In genomic region chr16:87128230-87128629, GRCm38 (mm10) we compare ENCODE assay signal across 9 mouse cellular contexts.
DNase-seq lines count a peak whose midpoint lies in the region; ATAC-seq and TF ChIP-seq lines count a peak whose summit lies in the region.
"Had no signal": no experiment of that assay in that cellular context is flagged by ENCODE, and none has a peak within 500 bp of the region (broad histone marks: within the 10 kb centered on the region; RNA-seq: fewer than 3 reads in every experiment).

No protein-coding gene starts in this region.

- in situ Hi-C loops in ES-E14 (cut with MboI; ENCODE audit: low sequenced_read_pairs in 2 of 2, unreplicated experiment in 2 of 2) = no loop called here

- peak; percentile 5 for DNase-seq in cerebellum, adult 9-10 months
- DNase-seq in cerebellum, adult 9-11 months = no peak
- peak; percentile 9 for DNase-seq in ES-E14 (ENCODE audit: low read depth, low spot score)
- peak; percentile 14 for DNase-seq in gastrocnemius, postnatal 14 days
- DNase-seq in kidney, adult 18-20 months = peak; percentile 5
- DNase-seq in lung, adult 18-20 months = peak; percentile 59 to 77
- DNase-seq in right cerebral cortex, postnatal 14 days = peak; percentile 25

- no peak overlapping the region for H3K27ac ChIP-seq in ES-E14 (ENCODE audit: insufficient read depth, low read depth, low read length, poor library complexity, severe bottlenecking)

- no peaks in the 10 kb centered on the region for H3K9me3 ChIP-seq in ES-E14 (ENCODE audit: control insufficient read depth, insufficient read depth, low read depth, low read length)

- intact Hi-C loops in gastrocnemius, postnatal 14 days (cut with DNase I; ENCODE audit: low total_unique reads) = no loop called here

- no peak for ATAC-seq in erythroblast, adult 5-6 weeks (replicated peaks; ENCODE audit: low FRiP score, poor library complexity, severe bottlenecking)

- no peak overlapping the region for H3K9ac ChIP-seq in ES-E14 (ENCODE audit: insufficient read depth, low read depth, low read length, poor library complexity, severe bottlenecking)

- H3K4me1 ChIP-seq in ES-E14 (ENCODE audit: control insufficient read depth in 2 of 2, insufficient read depth in 2 of 2, low read length in 2 of 2, poor library complexity in 1 of 2) = peaks cover 5% of the 10 kb centered on the region in 2 experiments; a peak in 1 of 4 replicates

- no peaks in the 10 kb centered on the region for H3K36me3 ChIP-seq in ES-E14 (ENCODE audit: control insufficient read depth, insufficient read depth, low read length, poor library complexity, severe bottlenecking)

- no peak overlapping the region for H3K4me3 ChIP-seq in ES-E14 (ENCODE audit: insufficient read depth in 1 of 2, low read depth in 1 of 2, low read length in 2 of 2, poor library complexity in 1 of 2, severe bottlenecking in 1 of 2)
- H3K4me3 ChIP-seq: myocyte had no signal

TF ChIP-seq in ES-E14, 5 proteins besides CTCF, POLR2A, EP300 and RAD21:
- no peak for TF ChIP-seq HCFC1 (IDR thresholded peaks at IDR 0.05; ENCODE audit: borderline replicate concordance, insufficient read depth, low read length)
